Mouse (Mus musculus) CH12.LX (cell line): ENCODE results near the gene Gpank1. TPM values are rescaled to one million over a fixed set of nuclear protein-coding genes. Genes with fewer than 3 reads are reported as not detected.
A peak's percentile ranks its signal among the peaks of the same experiment; 100 is the strongest.
"Not testable (repeated sequence)": the region's sequence is repeated elsewhere in the genome, so short reads cannot be mapped to it uniquely, and the experiment has no call there.

Experiments
- DNase-seq: peaks from one replicate; pipeline ENCODE4 v3.0.0-alpha.2; 2013; ENCODE audit errors: extremely low read depth
- H3K27ac ChIP-seq: 2 replicates; pipeline ENCODE4 v1.5.1; 2012; ENCODE audit warnings: low read depth, mild to moderate bottlenecking, control low read depth, moderate library complexity; ENCODE audit not compliant: insufficient read depth
- H3K27me3 ChIP-seq: replicated peaks from 2 replicates; pipeline ENCODE3; 2012; ENCODE audit warnings: inconsistent platforms
- H3K36me3 ChIP-seq, 2 experiments: replicated peaks in 1 of 2; 2 replicates each; pipeline versions ENCODE3 to v1.6.1; 2012; ENCODE audit warnings: inconsistent platforms in 1 of 2, low read length in 1 of 2, mild to moderate bottlenecking in 1 of 2, mixed read lengths in 1 of 2, moderate library complexity in 1 of 2; ENCODE audit not compliant: control insufficient read depth in 1 of 2, insufficient read depth in 1 of 2
- H3K4me1 ChIP-seq, 2 experiments: 2 replicates each; pipeline ENCODE4 v1.6.1; 2012; ENCODE audit warnings: inconsistent platforms in 1 of 2, moderate library complexity in 1 of 2; ENCODE audit not compliant: insufficient read depth in 2 of 2, control insufficient read depth in 1 of 2
- H3K4me2 ChIP-seq: 2 replicates; pipeline ENCODE4 v1.6.1; 2012; ENCODE audit warnings: low read depth, mild to moderate bottlenecking, control low read depth; ENCODE audit not compliant: poor library complexity, insufficient read depth, severe bottlenecking
- H3K4me3 ChIP-seq, 3 experiments: fragments of 150-350 bp in 1 of 3; sonication (generic) in 1 of 3; replicated peaks in 1 of 3; 2 replicates each; pipeline versions ENCODE3 to v1.5.1; 2011 to 2012; ENCODE audit warnings: low read depth in 2 of 3, low read length in 2 of 3, mild to moderate bottlenecking in 2 of 3, moderate library complexity in 2 of 3, control low read depth in 1 of 3, improper control_type of control experiment in 1 of 3, inconsistent platforms in 1 of 3, mixed read lengths in 1 of 3; ENCODE audit not compliant: poor library complexity in 1 of 3
- H3K79me2 ChIP-seq: replicated peaks from 2 replicates; pipeline ENCODE4 v1.6.1; 2012; ENCODE audit warnings: mild to moderate bottlenecking, moderate library complexity; ENCODE audit not compliant: control insufficient read depth, poor library complexity, insufficient read depth, severe bottlenecking; ENCODE audit errors: extremely low read depth
- H3K9ac ChIP-seq: 2 replicates; pipeline ENCODE4 v1.6.1; 2012; ENCODE audit warnings: low read depth, mild to moderate bottlenecking, control low read depth, moderate library complexity; ENCODE audit not compliant: insufficient read depth
- H3K9me3 ChIP-seq: replicated peaks from 2 replicates; pipeline ENCODE3; 2012; ENCODE audit warnings: low read length, inconsistent platforms, mixed read lengths
- CHD1 ChIP-seq: IDR thresholded peaks from 2 replicates; pipeline ENCODE4 v1.6.1; 2012; ENCODE audit warnings: low read depth, low read length, improper control_type of control experiment, inconsistent platforms
- E2F4 ChIP-seq: IDR thresholded peaks from 2 replicates; pipeline ENCODE4 v1.6.1; 2011; ENCODE audit warnings: low read depth, low read length, improper control_type of control experiment; ENCODE audit not compliant: insufficient replicate concordance
- ELF1 ChIP-seq: IDR thresholded peaks from 2 replicates; pipeline ENCODE4 v1.6.1; 2014; ENCODE audit warnings: low read depth, mild to moderate bottlenecking, inconsistent platforms, low read length, improper control_type of control experiment
- IRF4 ChIP-seq: IDR thresholded peaks from 2 replicates; pipeline ENCODE4 v1.6.1; 2014; ENCODE audit warnings: low read depth, mild to moderate bottlenecking, inconsistent platforms, low read length, improper control_type of control experiment
- MAFK ChIP-seq: IDR thresholded peaks from 2 replicates; pipeline ENCODE4 v1.6.1; 2011; ENCODE audit warnings: low read length, improper control_type of control experiment; ENCODE audit not compliant: insufficient replicate concordance
- MAX ChIP-seq: IDR thresholded peaks from 2 replicates; pipeline ENCODE4 v1.6.1; 2011; ENCODE audit warnings: low read length, improper control_type of control experiment
- NELFE ChIP-seq: IDR thresholded peaks from 2 replicates; pipeline ENCODE4 v1.6.1; 2011; ENCODE audit warnings: low read depth, low read length, improper control_type of control experiment
- POLR2AphosphoS2 ChIP-seq: IDR thresholded peaks from 2 replicates; pipeline ENCODE4 v1.6.1; 2011; ENCODE audit warnings: low read depth, low read length, improper control_type of control experiment
- TBP ChIP-seq: conservative IDR thresholded peaks from 2 replicates; pipeline ENCODE4 v1.6.1; 2011; ENCODE audit warnings: low read depth, low read length, improper control_type of control experiment
- UBTF ChIP-seq: IDR thresholded peaks from 2 replicates; pipeline ENCODE4 v1.6.1; 2012; ENCODE audit warnings: low read depth, mild to moderate bottlenecking, inconsistent platforms, low read length, improper control_type of control experiment, moderate library complexity
- USF2 ChIP-seq: conservative IDR thresholded peaks from 2 replicates; pipeline ENCODE4 v1.6.1; 2011; ENCODE audit warnings: low read depth, low read length, improper control_type of control experiment
- ZKSCAN1 ChIP-seq: IDR thresholded peaks from 2 replicates; pipeline ENCODE4 v1.6.1; 2012; ENCODE audit warnings: low read depth, inconsistent platforms, low read length, improper control_type of control experiment, borderline replicate concordance
- ZMIZ1 ChIP-seq: IDR thresholded peaks from 2 replicates; pipeline ENCODE4 v1.6.1; 2012; ENCODE audit warnings: low read depth, mild to moderate bottlenecking, inconsistent platforms, low read length, improper control_type of control experiment
- dilution Hi-C: fragments of 300-500 bp; cut with MboI; formaldehyde crosslinking; loops from 2 replicates; pipeline ENCODE4 v1.14.3; 2020; ENCODE audit warnings: low sequenced_read_pairs; ENCODE audit not compliant: extremely low pct_unique_long_range_greater_than_20kb, extremely low pct_ligation_motif_present
- in situ Hi-C: fragments of 300-500 bp; cut with MboI; formaldehyde crosslinking; loops from 3 replicates; pipeline ENCODE4 v1.14.3; 2019; ENCODE audit warnings: low sequenced_read_pairs, low pct_ligation_motif_present, low pct_unique_long_range_greater_than_20kb, mixed read lengths
- polyA plus RNA-seq: library from polyadenylated mRNA; unstranded; fragments of >175 nt; gene quantifications from 2 replicates; pipeline ENCODE4 v1.2.1, GENCODE M21; 2012; ENCODE audit warnings: low read depth; ENCODE audit not compliant: insufficient read length
- total RNA-seq, 2 experiments: library from RNA; depleted of rRNA; stranded (reverse); fragments of 300-350 nt in 1 of 2; fragments of >200 nt in 1 of 2; gene quantifications; 2 replicates each; pipeline ENCODE4 v1.2.3; 2012 to 2014

Gpank1 gene
- total and polyA plus RNA-seq, 3 experiments, result 32.6 to 43.0 (median 33.6) TPM

DNA sequence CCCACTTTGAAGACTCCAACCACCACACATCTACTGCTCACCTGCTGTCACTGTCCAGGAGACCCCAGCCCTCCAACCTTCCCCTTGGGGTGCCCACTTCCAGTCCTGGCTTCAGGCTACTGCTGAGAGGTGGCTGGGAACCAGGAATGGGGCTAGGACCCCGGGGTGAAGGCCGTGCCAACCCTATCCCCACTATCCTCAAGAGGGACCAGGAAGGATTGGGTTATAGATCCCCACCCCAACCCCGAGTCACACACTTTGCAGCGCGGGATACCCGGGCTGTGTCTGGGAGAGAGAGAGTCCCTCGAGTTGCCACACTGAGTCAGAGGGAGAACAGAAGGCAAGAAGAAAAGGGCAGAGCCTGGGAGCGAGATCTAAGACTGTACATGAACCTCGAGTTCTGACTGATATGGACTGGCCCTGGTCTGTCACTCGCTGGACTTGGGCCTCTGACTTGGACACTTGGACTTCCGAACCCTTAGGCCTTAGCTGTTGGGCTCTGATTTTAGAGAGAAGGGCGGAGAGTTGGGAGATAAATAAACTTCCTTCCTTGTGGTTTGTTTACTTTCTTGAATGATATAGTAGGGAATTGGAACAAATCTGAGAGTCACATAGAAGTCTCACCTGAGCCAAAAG, 3.1 kb downstream of the Gpank1 start:
- H3K27ac ChIP-seq, H3K27me3 ChIP-seq, DNase-seq, dilution Hi-C loops, H3K9me3 ChIP-seq, H3K9ac ChIP-seq, H3K4me3 ChIP-seq, in situ Hi-C loops, H3K4me2 ChIP-seq: not testable (repeated sequence)
- Histone ChIP-seq H3K36me3 (peaks cover 26 to 43% of the 10 kb centered on the region in 2 experiments), H3K4me1 (peaks cover 5 to 55% of the 10 kb centered on the region in 2 experiments), H3K79me2 (peaks cover 53% of the 10 kb centered on the region)

GRCm38 (mm10) chr17:35125081-35125480, 3.8 kb downstream of the Gpank1 start:
- no peak for TF ChIP-seq MAFK
- no peak for TF ChIP-seq TBP
- no peak for TF ChIP-seq CHD1
- TF ChIP-seq NELFE, result no peak
- TF ChIP-seq IRF4, result no peak
- no peak for TF ChIP-seq UBTF
- no peak for TF ChIP-seq MAX
- no peak for TF ChIP-seq ZKSCAN1
- no peak for TF ChIP-seq E2F4
- TF ChIP-seq USF2, result no peak
- TF ChIP-seq ZMIZ1, result no peak
- Histone ChIP-seq H3K9me3 (no peaks in the 10 kb centered on the region), H3K79me2 (peaks cover 46% of the 10 kb centered on the region), H3K9ac (no peak overlapping the region), H3K27me3 (no peaks in the 10 kb centered on the region), H3K27ac (0 out of 2 replicates have a peak overlapping the region, but pooled peaks have one; percentile 12), H3K4me2 (no peak overlapping the region; the same call in 1 of the 2 replicates), H3K4me1 (peaks cover 5 to 48% of the 10 kb centered on the region in 2 experiments), H3K4me3 (no peak overlapping the region), H3K36me3 (peaks cover 26 to 43% of the 10 kb centered on the region in 2 experiments)
- in situ Hi-C loops (no loop called here), dilution Hi-C loops (no loop called here)
- DNase-seq, result no peak

GRCm38 (mm10) chr17:35125578-35125977, 4.3 kb downstream of the Gpank1 start:
- Histone ChIP-seq H3K9me3 (no peaks in the 10 kb centered on the region), H3K4me3 (peak overlapping the region in 2 of 3 experiments; percentile 74 to 87), H3K27me3 (no peaks in the 10 kb centered on the region), H3K27ac (0 out of 2 replicates have a peak overlapping the region, but pooled peaks have one; percentile 12), H3K4me2 (peak overlapping the region; percentile 81), H3K9ac (peak overlapping the region; percentile 95), H3K36me3 (peaks cover 29 to 48% of the 10 kb centered on the region in 2 experiments), H3K4me1 (peaks cover 5 to 43% of the 10 kb centered on the region in 2 experiments), H3K79me2 (peaks cover 41% of the 10 kb centered on the region)
- dilution Hi-C loops, result no loop called here
- in situ Hi-C loops, result no loop called here
- DNase-seq, result no peak
- TF ChIP-seq POLR2AphosphoS2, result peak; percentile 63; the same call in 1 of the 2 replicates
- no peak for TF ChIP-seq ELF1
